Mouse (Mus musculus) cerebellum, postnatal 4 days (tissue): ENCODE measurements around the gene Wdr27.
"Not testable (repeated sequence)": the region's sequence is repeated elsewhere in the genome, so short reads cannot be mapped to it uniquely, and the experiment has no call there.

Source experiments
- DNase-seq, 2 experiments: peaks; one replicate each; pipeline ENCODE4 v3.0.0; 2022; ENCODE audit warnings: low spot score in 2 of 2, mixed read lengths in 1 of 2

The Wdr27 gene

GRCm38 (mm10) chr17:14943009-14943728 is at the start of gene Wdr27, which contains the start of gene 1600012H06Rik:
Gene Wdr27, minus strand, starts transcription at chr17:14943158.
Gene 1600012H06Rik, plus strand, starts transcription at chr17:14943184.
- peak; percentile 96 to 98 for DNase-seq

GRCm38 (mm10) chr17:14992522-14993138 is 49.7 kb upstream of the Wdr27 start:
- DNase-seq: not testable (repeated sequence)

- DNase-seq: peak in 1 of 2 experiments; percentile 11
Observed at GRCm38 (mm10) chr17:14990116-14990702, 47.3 kb upstream of the Wdr27 start.

GRCm38 (mm10) chr17:14978362-14979038 is 35.5 kb upstream of the Wdr27 start, which contains the start of the genes 9030025P20Rik and Gm3417:
Gene 9030025P20Rik, plus strand, starts transcription at chr17:14978468.
Gene Gm3417, minus strand, starts transcription at chr17:14978790.
- not testable (repeated sequence) for DNase-seq

GRCm38 (mm10) chr17:14977718-14978361 is 34.9 kb upstream of the Wdr27 start:
- DNase-seq: not testable (repeated sequence)

- DNase-seq: not testable (repeated sequence)
Observed at GRCm38 (mm10) chr17:14968373-14968913, 25.5 kb upstream of the Wdr27 start.

- DNase-seq: not testable (repeated sequence)
Observed at GRCm38 (mm10) chr17:14961557-14962154, 18.7 kb upstream of the Wdr27 start.

- peak; percentile 22 to 26 for DNase-seq
Observed at GRCm38 (mm10) chr17:14960951-14961556, 18.1 kb upstream of the Wdr27 start, which contains the start of gene Phf10. Gene Phf10, minus strand, starts transcription at chr17:14961273.

GRCm38 (mm10) chr17:14960520-14960919 is 17.6 kb upstream of the Wdr27 start:
- peak in 1 of 2 experiments; percentile 16 for DNase-seq

GRCm38 (mm10) chr17:14959979-14960378 is 17.0 kb upstream of the Wdr27 start:
- DNase-seq: no peak

- no peak for DNase-seq
Observed at GRCm38 (mm10) chr17:14958686-14959327, 15.8 kb upstream of the Wdr27 start.

- no peak for DNase-seq
Observed at GRCm38 (mm10) chr17:14953452-14953851, 10.5 kb upstream of the Wdr27 start.

GRCm38 (mm10) chr17:14949161-14949827 is 6.3 kb upstream of the Wdr27 start:
- DNase-seq: no peak

GRCm38 (mm10) chr17:14944551-14944950 is 1.6 kb upstream of the Wdr27 start:
- no peak for DNase-seq

GRCm38 (mm10) chr17:14943729-14944059 is 736 bp upstream of the Wdr27 start:
- DNase-seq: no peak

GRCm38 (mm10) chr17:14942181-14942580 is 777 bp downstream of the Wdr27 start:
- DNase-seq: not testable (repeated sequence)

- no peak for DNase-seq
Observed at GRCm38 (mm10) chr17:14935841-14936605, 6.9 kb downstream of the Wdr27 start.

- DNase-seq: not testable (repeated sequence)
Observed at GRCm38 (mm10) chr17:14935280-14935679, 7.7 kb downstream of the Wdr27 start.
